Mouse (Mus musculus): Measurements from ENCODE around the gene Cfap36. TPM values are rescaled to one million over a fixed set of nuclear protein-coding genes. Genes with fewer than 3 reads are reported as not detected.

The Cfap36 gene
- total and polyA plus RNA-seq, 3 experiments: 32.9 to 70.4 (median 51.7) TPM

- H3K4me1 ChIP-seq (ENCODE audit: insufficient read depth, low read depth, low read length): peaks cover 17% of the 10 kb centered on the region
- H3K27me3 ChIP-seq (ENCODE audit: insufficient read depth, low read length): no peaks in the 10 kb centered on the region
- no peak for TF ChIP-seq CTCF (IDR thresholded peaks at IDR 0.05; ENCODE audit: low read depth, low read length)
- no peak for TF ChIP-seq GATA1 (IDR thresholded peaks at IDR 0.05; ENCODE audit: borderline replicate concordance, low read length)
- TF ChIP-seq POLR2AphosphoS5 (IDR thresholded peaks at IDR 0.05; ENCODE audit: insufficient replicate concordance, low read depth, low read length): no peak
- no peak for TF ChIP-seq TAL1 (conservative IDR thresholded peaks at IDR 0.05; ENCODE audit: low read depth, low read length)
- no peak for TF ChIP-seq GATA2 (IDR thresholded peaks at IDR 0.05; ENCODE audit: borderline replicate concordance, low read depth, low read length)
- no peaks in the 10 kb centered on the region for H3K9me3 ChIP-seq (replicated peaks)
- peaks cover 10% of the 10 kb centered on the region for H3K36me3 ChIP-seq (replicated peaks)
- no peak for ATAC-seq (ENCODE audit: extremely low read depth, insufficient number of reproducible peaks, low FRiP score, poor library complexity, severe bottlenecking)
- H3K4me3 ChIP-seq (ENCODE audit: low read depth, low read length): no peak overlapping the region
- DNase-seq (ENCODE audit: low spot score): no peak
Measured at GRCm38 (mm10) chr11:29248386-29248785, 1.2 kb upstream of the Cfap36 start.

- H3K4me3 ChIP-seq (ENCODE audit: low read depth, low read length): peak overlapping the region; percentile 90; the same call in 1 of the 2 replicates
- DNase-seq (ENCODE audit: low spot score): no peak
- peaks cover 15% of the 10 kb centered on the region for H3K36me3 ChIP-seq (replicated peaks)
- TF ChIP-seq TAL1 (conservative IDR thresholded peaks at IDR 0.05; ENCODE audit: low read depth, low read length): no peak
- TF ChIP-seq CTCF (IDR thresholded peaks at IDR 0.05; ENCODE audit: low read depth, low read length): no peak
- TF ChIP-seq GATA1 (IDR thresholded peaks at IDR 0.05; ENCODE audit: borderline replicate concordance, low read length): no peak
- TF ChIP-seq GATA2 (IDR thresholded peaks at IDR 0.05; ENCODE audit: borderline replicate concordance, low read depth, low read length): no peak
- no peak for TF ChIP-seq POLR2AphosphoS5 (IDR thresholded peaks at IDR 0.05; ENCODE audit: insufficient replicate concordance, low read depth, low read length)
- H3K27me3 ChIP-seq (ENCODE audit: insufficient read depth, low read length): no peaks in the 10 kb centered on the region
- peaks cover 16% of the 10 kb centered on the region for H3K4me1 ChIP-seq (ENCODE audit: insufficient read depth, low read depth, low read length)
- no peak for ATAC-seq (ENCODE audit: extremely low read depth, insufficient number of reproducible peaks, low FRiP score, poor library complexity, severe bottlenecking)
- H3K9me3 ChIP-seq (replicated peaks): no peaks in the 10 kb centered on the region
Measured at GRCm38 (mm10) chr11:29247725-29248124, 516 bp upstream of the Cfap36 start.

GRCm38 (mm10) chr11:29245988-29246387 is 1.2 kb downstream of the Cfap36 start:
- ATAC-seq (ENCODE audit: extremely low read depth, insufficient number of reproducible peaks, low FRiP score, poor library complexity, severe bottlenecking) (no peak), DNase-seq (ENCODE audit: low spot score) (no peak)
- H3K4me3 ChIP-seq (ENCODE audit: low read depth, low read length): peak overlapping the region; percentile 90; the same call in 1 of the 2 replicates
- H3K36me3 ChIP-seq (replicated peaks): peaks cover 31% of the 10 kb centered on the region
- no peaks in the 10 kb centered on the region for H3K27me3 ChIP-seq (ENCODE audit: insufficient read depth, low read length)
- H3K9me3 ChIP-seq (replicated peaks): no peaks in the 10 kb centered on the region
- peaks cover 21% of the 10 kb centered on the region for H3K4me1 ChIP-seq (ENCODE audit: insufficient read depth, low read depth, low read length)
- TF ChIP-seq TAL1 (conservative IDR thresholded peaks at IDR 0.05; ENCODE audit: low read depth, low read length): no peak
- no peak for TF ChIP-seq GATA2 (IDR thresholded peaks at IDR 0.05; ENCODE audit: borderline replicate concordance, low read depth, low read length)
- no peak for TF ChIP-seq CTCF (IDR thresholded peaks at IDR 0.05; ENCODE audit: low read depth, low read length)
- no peak for TF ChIP-seq GATA1 (IDR thresholded peaks at IDR 0.05; ENCODE audit: borderline replicate concordance, low read length)
- no peak for TF ChIP-seq POLR2AphosphoS5 (IDR thresholded peaks at IDR 0.05; ENCODE audit: insufficient replicate concordance, low read depth, low read length)

GRCm38 (mm10) chr11:29241961-29242360 is 5.2 kb downstream of the Cfap36 start:
- H3K4me3 ChIP-seq (ENCODE audit: low read depth, low read length): no peak overlapping the region
- H3K4me1 ChIP-seq (ENCODE audit: insufficient read depth, low read depth, low read length): peaks cover 14% of the 10 kb centered on the region
- no peaks in the 10 kb centered on the region for H3K27me3 ChIP-seq (ENCODE audit: insufficient read depth, low read length)
- no peak for ATAC-seq (ENCODE audit: extremely low read depth, insufficient number of reproducible peaks, low FRiP score, poor library complexity, severe bottlenecking)
- TF ChIP-seq GATA2 (IDR thresholded peaks at IDR 0.05; ENCODE audit: borderline replicate concordance, low read depth, low read length): no peak
- no peak for TF ChIP-seq POLR2AphosphoS5 (IDR thresholded peaks at IDR 0.05; ENCODE audit: insufficient replicate concordance, low read depth, low read length)
- TF ChIP-seq TAL1 (conservative IDR thresholded peaks at IDR 0.05; ENCODE audit: low read depth, low read length): no peak
- no peak for TF ChIP-seq GATA1 (IDR thresholded peaks at IDR 0.05; ENCODE audit: borderline replicate concordance, low read length)
- TF ChIP-seq CTCF (IDR thresholded peaks at IDR 0.05; ENCODE audit: low read depth, low read length): no peak
- DNase-seq (ENCODE audit: low spot score): no peak
- H3K36me3 ChIP-seq (replicated peaks): peaks cover 42% of the 10 kb centered on the region
- H3K9me3 ChIP-seq (replicated peaks): no peaks in the 10 kb centered on the region

GRCm38 (mm10) chr11:29239353-29239752 is 7.9 kb downstream of the Cfap36 start:
- Histone ChIP-seq H3K4me3 (ENCODE audit: low read depth, low read length) (no peak overlapping the region), H3K9me3 (replicated peaks) (no peaks in the 10 kb centered on the region), H3K27me3 (ENCODE audit: insufficient read depth, low read length) (no peaks in the 10 kb centered on the region), H3K4me1 (ENCODE audit: insufficient read depth, low read depth, low read length) (peaks cover 5% of the 10 kb centered on the region; the same call in 1 of the 2 replicates), H3K36me3 (replicated peaks) (peaks cover 48% of the 10 kb centered on the region)
- TF ChIP-seq GATA2 (IDR thresholded peaks at IDR 0.05; ENCODE audit: borderline replicate concordance, low read depth, low read length) (no peak), TAL1 (conservative IDR thresholded peaks at IDR 0.05; ENCODE audit: low read depth, low read length) (no peak), GATA1 (IDR thresholded peaks at IDR 0.05; ENCODE audit: borderline replicate concordance, low read length) (no peak), POLR2AphosphoS5 (IDR thresholded peaks at IDR 0.05; ENCODE audit: insufficient replicate concordance, low read depth, low read length) (no peak), CTCF (IDR thresholded peaks at IDR 0.05; ENCODE audit: low read depth, low read length) (no peak)
- no peak for ATAC-seq (ENCODE audit: extremely low read depth, insufficient number of reproducible peaks, low FRiP score, poor library complexity, severe bottlenecking)
- DNase-seq (ENCODE audit: low spot score): no peak

- H3K36me3 ChIP-seq (replicated peaks): peaks cover 46% of the 10 kb centered on the region
- ATAC-seq (ENCODE audit: extremely low read depth, insufficient number of reproducible peaks, low FRiP score, poor library complexity, severe bottlenecking): no peak
- no peak for TF ChIP-seq GATA1 (IDR thresholded peaks at IDR 0.05; ENCODE audit: borderline replicate concordance, low read length)
- no peak for TF ChIP-seq TAL1 (conservative IDR thresholded peaks at IDR 0.05; ENCODE audit: low read depth, low read length)
- no peak for TF ChIP-seq CTCF (IDR thresholded peaks at IDR 0.05; ENCODE audit: low read depth, low read length)
- no peak for TF ChIP-seq GATA2 (IDR thresholded peaks at IDR 0.05; ENCODE audit: borderline replicate concordance, low read depth, low read length)
- TF ChIP-seq POLR2AphosphoS5 (IDR thresholded peaks at IDR 0.05; ENCODE audit: insufficient replicate concordance, low read depth, low read length): no peak
- H3K4me1 ChIP-seq (ENCODE audit: insufficient read depth, low read depth, low read length): peaks cover 5% of the 10 kb centered on the region; the same call in 1 of the 2 replicates
- DNase-seq (ENCODE audit: low spot score): no peak
- no peaks in the 10 kb centered on the region for H3K27me3 ChIP-seq (ENCODE audit: insufficient read depth, low read length)
- no peaks in the 10 kb centered on the region for H3K9me3 ChIP-seq (replicated peaks)
- H3K4me3 ChIP-seq (ENCODE audit: low read depth, low read length): no peak overlapping the region
Measured at GRCm38 (mm10) chr11:29238551-29238950, 8.7 kb downstream of the Cfap36 start.

Measured in G1E (cell line).